Mouse (Mus musculus) adrenal gland, postnatal 4 days (tissue): ENCODE data around the gene Gfra1. TPM values are rescaled to one million over a fixed set of nuclear protein-coding genes. Genes with fewer than 3 reads are reported as not detected.

Experiments
- DNase-seq, 2 experiments: peaks; one replicate each; pipeline ENCODE4 v3.0.0; 2021 to 2022; ENCODE audit warnings: low spot score in 2 of 2, mixed read lengths in 2 of 2
- total RNA-seq, 2 experiments: library from RNA; stranded (reverse); gene quantifications; 2 replicates each; pipeline ENCODE4 v1.2.3; 2021

Gfra1 gene
- total RNA-seq, 2 experiments from 2014 or later = 6.7 to 8.2 TPM

GRCm38 (mm10) chr19:58336802-58337201 is 118.9 kb downstream of the Gfra1 start:
- DNase-seq = no peak

DNA sequence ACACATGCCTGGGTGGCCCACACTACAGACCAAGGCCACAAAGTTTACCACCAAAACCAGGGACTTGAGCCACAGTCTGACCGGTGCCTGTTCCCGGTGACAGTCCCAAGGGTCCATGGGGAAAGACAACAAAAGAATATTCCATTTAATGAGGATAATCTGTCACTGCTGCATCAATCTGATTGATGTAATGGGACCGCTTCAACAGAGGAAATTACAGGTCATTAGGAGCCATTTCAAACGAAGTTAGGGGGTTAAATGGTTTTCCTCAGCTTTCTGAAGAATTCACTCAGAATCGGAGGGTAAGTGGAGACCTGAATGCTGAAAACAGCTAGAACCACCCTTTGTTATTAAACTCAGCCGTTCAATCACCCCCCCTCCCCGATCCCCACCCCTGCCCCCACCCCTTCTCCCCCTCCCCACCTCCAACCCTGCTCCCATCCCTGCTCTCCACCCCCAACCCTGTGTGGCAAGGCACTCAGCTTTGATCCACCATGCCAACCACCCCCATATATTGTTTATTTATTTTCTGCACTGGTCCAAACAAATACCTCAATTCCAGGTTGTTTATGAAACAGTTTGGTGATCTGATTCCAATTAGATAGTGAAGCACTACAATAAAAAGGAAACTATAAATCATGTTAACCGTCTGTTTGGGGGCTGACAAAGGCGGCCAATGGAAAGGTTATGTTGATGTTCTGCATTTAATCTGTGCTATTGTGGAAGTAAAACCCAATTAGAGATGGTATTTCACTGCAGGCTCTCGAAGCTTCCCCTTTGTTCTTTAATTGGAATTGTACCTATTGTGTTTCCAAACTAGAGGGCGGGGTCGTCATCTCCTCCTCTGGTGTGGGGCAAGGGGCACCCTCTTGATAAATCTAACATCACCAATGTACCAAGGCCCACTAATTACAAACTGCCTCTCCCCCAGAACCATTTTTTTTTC is 119.9 kb downstream of the Gfra1 start:
- DNase-seq = no peak

DNA sequence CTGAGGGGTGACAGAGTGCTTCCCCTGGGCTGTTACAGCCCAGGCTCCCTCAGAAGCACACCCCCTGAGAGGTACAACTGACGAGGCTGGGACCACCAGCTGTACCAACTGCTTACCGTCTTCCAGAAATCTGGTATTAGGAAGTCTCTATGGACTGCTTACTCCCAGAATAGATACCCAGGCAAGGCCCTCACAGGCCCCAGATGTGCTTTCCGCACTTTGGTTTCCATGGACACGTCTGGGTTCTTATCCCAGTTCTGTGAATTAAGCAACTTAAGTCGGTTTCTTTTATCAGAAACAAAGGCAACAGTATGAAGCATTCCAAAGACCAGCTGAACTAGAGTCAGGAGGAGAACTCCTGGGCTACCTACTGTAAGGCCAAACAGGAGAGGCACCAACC is 126.4 kb downstream of the Gfra1 start:
- DNase-seq = no peak

GRCm38 (mm10) chr19:58328014-58328413 is 127.7 kb downstream of the Gfra1 start:
- DNase-seq = no peak

- DNase-seq = no peak
Measured at GRCm38 (mm10) chr19:58316474-58316873, 139.2 kb downstream of the Gfra1 start.

DNA sequence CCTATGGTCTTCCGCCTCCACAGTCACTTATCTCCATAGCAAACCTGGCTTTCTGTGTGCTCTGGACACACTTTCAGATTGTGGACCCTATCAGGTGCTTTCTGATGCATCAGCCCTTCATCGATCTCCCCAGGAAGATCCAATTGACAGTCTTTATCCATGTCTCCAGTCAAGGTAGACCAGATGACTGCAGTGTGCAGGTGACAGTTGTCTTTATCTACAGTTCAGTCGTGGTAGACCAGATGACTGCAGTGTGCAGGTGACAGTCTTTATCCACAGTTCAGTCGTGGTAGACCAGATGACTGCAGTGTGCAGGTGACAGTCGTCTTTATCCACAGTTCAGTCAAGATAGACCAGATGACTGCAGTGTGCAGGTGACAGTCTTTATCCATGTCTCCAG is 140.0 kb downstream of the Gfra1 start:
- no peak for DNase-seq

- DNase-seq = no peak
Measured at GRCm38 (mm10) chr19:58314631-58315030, 141.1 kb downstream of the Gfra1 start.

- DNase-seq = no peak
Measured at GRCm38 (mm10) chr19:58313785-58314184, 141.9 kb downstream of the Gfra1 start.

GRCm38 (mm10) chr19:58312492-58312891 is 143.2 kb downstream of the Gfra1 start:
- no peak for DNase-seq

GRCm38 (mm10) chr19:58310334-58311315 is 145.1 kb downstream of the Gfra1 start:
- DNase-seq = no peak

DNA sequence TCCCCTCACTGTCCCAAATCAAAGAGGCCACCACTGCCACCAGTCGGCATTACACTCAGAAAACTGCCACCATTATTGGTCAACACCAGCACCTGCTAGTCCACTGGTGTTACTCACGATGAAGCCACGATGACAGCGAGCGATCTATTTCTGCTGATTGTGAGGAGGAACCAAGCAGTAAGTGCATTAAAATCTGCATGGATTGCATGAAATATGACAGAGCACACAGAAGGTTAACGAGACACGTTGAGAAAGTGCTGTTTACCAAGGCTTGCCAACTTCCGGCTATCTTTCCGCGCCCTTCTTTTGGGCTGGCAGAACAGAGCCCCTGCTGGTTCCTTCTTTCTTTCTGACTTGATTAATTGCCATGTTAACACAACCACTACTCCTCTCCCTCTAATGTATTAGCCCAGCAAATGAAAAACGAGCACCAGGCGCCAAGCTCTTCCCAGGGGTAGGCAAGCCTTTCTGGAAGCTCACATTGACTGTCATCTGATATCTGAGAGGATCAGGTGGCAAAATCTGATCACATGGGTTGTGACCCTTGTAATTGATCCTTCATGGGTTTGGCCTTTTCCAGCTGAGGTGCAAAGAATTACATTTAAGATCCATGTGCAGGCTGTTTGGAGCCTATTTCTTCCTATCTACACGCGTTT is 146.0 kb downstream of the Gfra1 start:
- no peak for DNase-seq

- no peak for DNase-seq
Measured at GRCm38 (mm10) chr19:58301105-58301504, 154.6 kb downstream of the Gfra1 start.

DNA sequence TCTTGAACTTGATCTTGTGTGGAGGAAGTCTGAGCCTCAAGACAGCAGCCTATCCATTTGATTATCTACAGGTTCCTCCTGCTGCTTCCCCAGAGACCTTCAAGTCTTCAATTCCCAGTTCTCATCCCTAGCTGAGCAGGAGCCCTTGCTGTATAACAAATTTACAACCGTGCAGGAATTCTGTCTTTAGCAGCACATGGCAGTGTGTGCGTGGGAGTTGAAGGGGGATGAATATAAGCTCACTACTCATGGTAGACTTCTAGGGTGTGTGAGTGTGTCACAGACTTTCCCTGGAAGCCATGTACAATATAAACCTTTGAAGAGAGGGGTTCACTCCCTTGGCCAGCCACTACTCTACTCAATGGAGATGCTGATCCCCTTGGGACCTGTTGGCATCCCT is 157.8 kb downstream of the Gfra1 start:
- no peak for DNase-seq

- DNase-seq = no peak
Measured at GRCm38 (mm10) chr19:58296842-58297190, 158.9 kb downstream of the Gfra1 start.

DNA sequence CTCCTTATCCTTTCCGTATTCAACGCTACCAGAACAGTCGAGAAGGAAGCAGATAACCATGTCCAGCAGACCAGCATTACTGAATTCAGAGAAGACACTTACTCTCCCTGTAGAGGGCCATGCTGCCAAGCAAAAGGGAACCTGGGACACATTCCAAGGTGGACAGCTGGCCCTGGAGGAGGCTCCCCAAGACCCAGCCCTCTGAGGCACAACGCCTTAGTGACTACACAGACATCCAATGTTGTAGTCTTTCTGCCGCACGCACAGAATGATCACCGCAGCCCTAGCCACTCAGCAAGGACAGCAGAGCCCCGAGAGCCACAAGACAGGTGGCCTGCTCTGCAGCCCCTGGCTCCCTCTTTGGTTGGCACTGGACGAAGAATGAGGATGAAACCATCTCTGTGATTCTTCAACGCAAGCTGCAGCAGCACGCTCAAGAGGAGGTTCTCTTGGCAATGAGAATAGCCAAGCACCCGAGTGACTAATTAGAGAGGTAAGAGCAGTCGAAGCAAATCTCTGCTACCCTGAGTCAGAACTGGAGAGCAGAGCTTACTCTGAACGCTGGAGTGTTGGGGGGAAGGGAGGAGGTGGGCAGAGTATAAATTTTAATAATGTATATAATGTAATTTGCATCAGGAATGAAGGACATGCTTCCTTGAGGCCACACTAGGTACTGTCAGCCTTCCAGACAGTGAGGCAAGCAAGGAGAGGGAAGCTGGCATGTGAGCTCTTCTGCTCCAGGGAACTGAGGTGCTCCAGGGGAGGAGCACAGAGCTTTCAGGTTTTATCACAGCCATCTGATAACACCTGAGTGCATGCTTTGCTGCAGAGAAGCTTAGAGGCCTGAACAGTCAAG is 159.5 kb downstream of the Gfra1 start:
- DNase-seq = no peak

DNA sequence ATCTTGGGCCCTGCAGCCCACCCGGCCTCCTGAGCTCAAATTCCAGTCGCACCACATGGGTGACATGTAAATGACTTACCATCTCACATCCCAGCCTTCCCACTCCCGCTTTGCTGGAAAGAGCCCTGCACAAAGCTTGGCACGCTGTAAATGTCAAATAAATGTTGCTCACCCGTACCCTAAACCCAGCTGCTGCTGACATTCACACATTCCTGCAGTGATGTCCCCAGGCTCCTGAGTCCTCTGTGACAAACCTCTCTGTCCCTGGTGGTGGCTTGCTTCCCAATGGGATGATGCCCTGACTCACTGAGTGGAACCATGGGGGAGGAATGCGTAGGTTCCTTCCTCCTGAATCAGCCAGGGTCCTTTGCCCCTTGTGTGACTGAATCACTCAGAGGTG is 167.6 kb downstream of the Gfra1 start:
- no peak for DNase-seq

- DNase-seq = no peak
Measured at GRCm38 (mm10) chr19:58275281-58275680, 180.4 kb downstream of the Gfra1 start.

DNA sequence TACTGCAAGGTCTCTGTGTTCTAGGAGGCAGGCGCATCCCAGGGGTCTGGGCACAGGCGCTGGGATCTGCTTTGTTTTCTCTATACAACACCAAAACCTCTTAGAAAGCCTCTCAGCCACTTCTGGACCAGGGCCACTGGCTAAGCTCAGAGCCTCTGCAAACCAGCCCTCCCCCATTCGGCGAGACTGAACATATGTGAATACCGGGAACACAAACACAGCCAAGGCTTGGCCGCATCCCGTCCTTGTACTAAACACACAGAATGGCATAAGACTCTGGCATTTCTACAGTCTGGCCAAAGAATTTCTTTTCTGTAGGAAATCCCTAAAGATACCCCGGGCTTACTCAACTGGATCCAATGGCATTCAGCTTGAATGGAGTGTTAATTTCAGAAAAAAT is 183.9 kb downstream of the Gfra1 start:
- DNase-seq = no peak

GRCm38 (mm10) chr19:58270778-58271177 is 184.9 kb downstream of the Gfra1 start:
- no peak for DNase-seq

- DNase-seq = no peak
Measured at GRCm38 (mm10) chr19:58268476-58268875, 187.2 kb downstream of the Gfra1 start.
